Mouse (Mus musculus): ENCODE measurements around the gene Kif27.

- TF ChIP-seq EP300 (IDR thresholded peaks at IDR 0.05; ENCODE audit: insufficient read depth, low read depth, low read length), result no peak
- TF ChIP-seq CTCF (IDR thresholded peaks at IDR 0.05; ENCODE audit: low read depth, low read length), result no peak
Measured at GRCm38 (mm10) chr13:58305230-58305629, 53.7 kb downstream of the Kif27 start.
